Mouse (Mus musculus) kidney, adult 2 months (tissue): Measurements from ENCODE around the gene Sik3. TPM values are rescaled to one million over a fixed set of nuclear protein-coding genes. Genes with fewer than 3 reads are reported as not detected.

Source experiments
- DNase-seq: peaks from one replicate; pipeline ENCODE4 v3.0.0; 2021
- H3K27ac ChIP-seq: fragments of 200-500 bp; 2 replicates; pipeline ENCODE4 v1.5.1; 2012; ENCODE audit warnings: low read depth, low read length, control low read depth, inconsistent platforms; ENCODE audit not compliant: insufficient read depth
- H3K27me3 ChIP-seq: fragments of 200-500 bp; replicated peaks from 2 replicates; pipeline ENCODE4 v1.6.1; 2012; ENCODE audit warnings: mild to moderate bottlenecking, moderate library complexity, low read length, inconsistent platforms; ENCODE audit not compliant: control insufficient read depth, insufficient read depth
- H3K36me3 ChIP-seq: fragments of 200-500 bp; 2 replicates; pipeline ENCODE4 v1.6.1; 2012; ENCODE audit warnings: mild to moderate bottlenecking, moderate library complexity, low read length, inconsistent platforms; ENCODE audit not compliant: control insufficient read depth, insufficient read depth
- H3K4me1 ChIP-seq: fragments of 200-500 bp; 2 replicates; pipeline ENCODE4 v1.6.1; 2011; ENCODE audit warnings: low read length; ENCODE audit not compliant: control insufficient read depth, insufficient read depth
- H3K4me3 ChIP-seq: fragments of 200-500 bp; 2 replicates; pipeline ENCODE4 v1.5.1; 2011; ENCODE audit warnings: mild to moderate bottlenecking, low read depth, low read length, control low read depth; ENCODE audit not compliant: insufficient read depth
- CTCF ChIP-seq: fragments of 200-500 bp; conservative IDR thresholded peaks from 2 replicates; pipeline ENCODE4 v1.5.1; 2011; ENCODE audit warnings: low read depth, mild to moderate bottlenecking, control low read depth, low read length, moderate library complexity, mixed read lengths; ENCODE audit not compliant: insufficient read depth, insufficient read length
- POLR2A ChIP-seq: fragments of 200-500 bp; IDR thresholded peaks from one replicate; pipeline ENCODE4 v1.6.1; 2011; ENCODE audit warnings: low read depth, low read length, control low read depth
- WGBS: fragments of 180-500 bp; shearing (Covaris S2); methylation state at CpG from one replicate; pipeline ENCODE4 v1.1.7; 2018; 5-methylcytosine and 5-hydroxymethylcytosine counted together
- polyA plus RNA-seq: library from polyadenylated mRNA; depleted of rRNA; stranded (reverse); fragments of >200 nt; gene quantifications from 2 replicates; pipeline ENCODE4 v1.2.3, GENCODE M21; 2012

Gene Sik3
- polyA plus RNA-seq, 1 experiment = 32.2 TPM

GRCm38 (mm10) chr9:46018316-46018715, 5.7 kb downstream of the Sik3 start:
- TF ChIP-seq POLR2A (no peak), CTCF (no peak)
- DNase-seq = no peak
- Histone ChIP-seq H3K27ac (no peak overlapping the region), H3K4me1 (peaks cover 22% of the 10 kb centered on the region), H3K36me3 (no peaks in the 10 kb centered on the region), H3K4me3 (no peak overlapping the region), H3K27me3 (no peaks in the 10 kb centered on the region)
- WGBS = 48% methylated on average over 6 of the region's 6 CpGs

- Histone ChIP-seq H3K4me1 (peaks cover 16% of the 10 kb centered on the region), H3K36me3 (no peaks in the 10 kb centered on the region), H3K4me3 (no peak overlapping the region), H3K27ac (no peak overlapping the region), H3K27me3 (no peaks in the 10 kb centered on the region)
- TF ChIP-seq CTCF = no peak
- no peak for TF ChIP-seq POLR2A
- DNase-seq = no peak
- WGBS = 70% methylated on average over 6 of the region's 6 CpGs
These were observed 7.4 kb downstream of the Sik3 start for GRCm38 (mm10) chr9:46019975-46020374.

GRCm38 (mm10) chr9:46023591-46023990, 11.0 kb downstream of the Sik3 start:
- Histone ChIP-seq H3K4me3 (no peak overlapping the region), H3K36me3 (no peaks in the 10 kb centered on the region), H3K27ac (no peak overlapping the region), H3K4me1 (0 out of 2 replicates have a peak, but pooled peaks cover 4% of the 10 kb centered on the region), H3K27me3 (no peaks in the 10 kb centered on the region)
- 76% methylated on average over 11 of the region's 11 CpGs for WGBS
- no peak for DNase-seq
- no peak for TF ChIP-seq CTCF
- no peak for TF ChIP-seq POLR2A

- WGBS = 81% methylated on average over 9 of the region's 9 CpGs
- no peak overlapping the region for H3K27ac ChIP-seq
- TF ChIP-seq POLR2A (no peak), CTCF (no peak)
- no peaks in the 10 kb centered on the region for H3K36me3 ChIP-seq
- no peak for DNase-seq
- peaks cover 19% of the 10 kb centered on the region for H3K4me1 ChIP-seq
- H3K27me3 ChIP-seq = no peaks in the 10 kb centered on the region
- H3K4me3 ChIP-seq = no peak overlapping the region
These were observed 13.6 kb downstream of the Sik3 start for GRCm38 (mm10) chr9:46026058-46026849.

GRCm38 (mm10) chr9:46027994-46028393, 15.4 kb downstream of the Sik3 start:
- WGBS = 44% methylated on average over 8 of the region's 8 CpGs
- peak; percentile 20 for DNase-seq
- TF ChIP-seq POLR2A (no peak), CTCF (no peak)
- Histone ChIP-seq H3K27ac (no peak overlapping the region), H3K27me3 (no peaks in the 10 kb centered on the region), H3K4me3 (no peak overlapping the region), H3K4me1 (peaks cover 33% of the 10 kb centered on the region), H3K36me3 (no peaks in the 10 kb centered on the region)

GRCm38 (mm10) chr9:46029534-46029933, 16.9 kb downstream of the Sik3 start:
- Histone ChIP-seq H3K4me1 (peaks cover 36% of the 10 kb centered on the region), H3K27me3 (no peaks in the 10 kb centered on the region), H3K27ac (no peak overlapping the region), H3K4me3 (no peak overlapping the region), H3K36me3 (no peaks in the 10 kb centered on the region)
- 71% methylated on average over 6 of the region's 6 CpGs for WGBS
- TF ChIP-seq CTCF (no peak), POLR2A (no peak)
- no peak for DNase-seq

- Histone ChIP-seq H3K27me3 (no peaks in the 10 kb centered on the region), H3K4me1 (peaks cover 40% of the 10 kb centered on the region), H3K4me3 (no peak overlapping the region), H3K27ac (no peak overlapping the region), H3K36me3 (no peaks in the 10 kb centered on the region)
- DNase-seq = no peak
- 67% methylated on average over 5 of the region's 5 CpGs for WGBS
- no peak for TF ChIP-seq CTCF
- no peak for TF ChIP-seq POLR2A
These were observed 17.6 kb downstream of the Sik3 start for GRCm38 (mm10) chr9:46030184-46030583.
